Comparison of ENCODE assay signal across 23 mouse cellular contexts in the genomic region with DNA sequence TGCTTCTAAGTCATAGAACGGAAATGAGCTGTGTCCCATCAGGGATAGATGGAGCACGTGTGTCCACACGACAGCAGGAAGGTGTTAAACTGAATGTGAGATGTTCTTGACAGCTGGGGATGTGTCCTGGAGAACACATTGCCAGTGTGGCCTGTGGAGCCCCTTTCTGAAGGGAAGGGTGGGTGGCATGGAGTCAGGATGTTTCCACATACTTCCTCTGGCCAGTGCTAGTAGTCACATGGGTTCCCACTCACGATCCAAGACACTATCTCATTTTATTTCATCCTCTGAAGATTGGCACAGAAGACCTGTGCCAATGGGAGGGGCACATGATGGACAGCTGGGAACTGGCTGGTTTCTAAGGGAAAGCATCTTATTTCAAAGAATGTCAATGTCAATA.
DNase-seq lines count a peak whose midpoint lies in the region; ATAC-seq and TF ChIP-seq lines count a peak whose summit lies in the region.
"Had no signal": no experiment of that assay in that cellular context is flagged by ENCODE, and none has a peak within 500 bp of the region (broad histone marks: within the 10 kb centered on the region; RNA-seq: fewer than 3 reads in every experiment).

No protein-coding gene starts in this region.

- no peaks in the 10 kb centered on the region for H3K9me3 ChIP-seq in heart, embryonic 10.5 days
- H3K9me3 ChIP-seq in neural tube, embryonic 13.5 days, result no peaks in the 10 kb centered on the region
- no peaks in the 10 kb centered on the region for H3K9me3 ChIP-seq in neural tube, embryonic 15.5 days (replicated peaks)
- H3K9me3 ChIP-seq: G1E had no signal

- ATAC-seq in neural tube, embryonic 13.5 days (ENCODE audit: low read depth), result no peak
- ATAC-seq in neural tube, embryonic 15.5 days (ENCODE audit: low FRiP score), result no peak
- peak; percentile 60 for ATAC-seq in granulocyte monocyte progenitor cell, adult 5-6 weeks (replicated peaks; ENCODE audit: poor library complexity, severe bottlenecking)
- ATAC-seq in megakaryocyte progenitor cell, adult 5-6 weeks (replicated peaks; ENCODE audit: poor library complexity), result peak; percentile 54; the same call in 1 of the 2 replicates
- ATAC-seq: activated CD4-positive, CD25-positive, alpha-beta regulatory T cell, adult 4 months; CD4-positive, CD25-positive, alpha-beta regulatory T cell, adult 4 months; Patski had no signal

- H3K4me2 ChIP-seq in neural tube, embryonic 13.5 days, result no peak overlapping the region
- no peak overlapping the region for H3K4me2 ChIP-seq in neural tube, embryonic 15.5 days

- no peaks in the 10 kb centered on the region for H3K27me3 ChIP-seq in heart, embryonic 10.5 days (ENCODE audit: insufficient read depth, poor library complexity, severe bottlenecking)
- H3K27me3 ChIP-seq in neural tube, embryonic 13.5 days, result peaks cover 14% of the 10 kb centered on the region; the same call in 1 of the 2 replicates
- no peaks in the 10 kb centered on the region; the same call in 1 of the 2 replicates for H3K27me3 ChIP-seq in neural tube, embryonic 15.5 days (replicated peaks)
- H3K27me3 ChIP-seq: CH12.LX, Patski had no signal

- no peak overlapping the region for H3K4me3 ChIP-seq in heart, embryonic 10.5 days
- H3K4me3 ChIP-seq in neural tube, embryonic 13.5 days, result no peak overlapping the region
- H3K4me3 ChIP-seq in neural tube, embryonic 15.5 days (replicated peaks), result no peak overlapping the region
- H3K4me3 ChIP-seq in gastrocnemius, adult 2 months, result no peak overlapping the region

- peak overlapping the region; percentile 81; the same call in 1 of the 2 replicates for H3K27ac ChIP-seq in heart, embryonic 10.5 days
- 0 out of 2 replicates have a peak overlapping the region, but pooled peaks have one; percentile 63 for H3K27ac ChIP-seq in neural tube, embryonic 13.5 days (replicated peaks)
- H3K27ac ChIP-seq in neural tube, embryonic 15.5 days (replicated peaks), result no peak overlapping the region
- H3K27ac ChIP-seq in gastrocnemius, adult 2 months, result no peak overlapping the region

- no peak for TF ChIP-seq CTCF in gastrocnemius, adult 2 months (IDR thresholded peaks at IDR 0.05)

- WGBS in heart, embryonic 10.5 days, result 68% methylated on average over 4 of the region's 4 CpGs
- WGBS in neural tube, embryonic 13.5 days, result 87% methylated on average over 4 of the region's 4 CpGs
- 84% methylated on average over 4 of the region's 4 CpGs for WGBS in neural tube, embryonic 15.5 days

- intact Hi-C loops in gastrocnemius, adult 2 months (cut with DNase I), result loop anchor here (5.0 kb wide), 1 partner anchor 47 kb away; no protein-coding TSS in a partner anchor

- no peak overlapping the region for H3K9ac ChIP-seq in neural tube, embryonic 13.5 days
- H3K9ac ChIP-seq in neural tube, embryonic 15.5 days (replicated peaks), result no peak overlapping the region

- H3K36me3 ChIP-seq in heart, embryonic 10.5 days, result no peaks in the 10 kb centered on the region
- peaks cover 17% of the 10 kb centered on the region for H3K36me3 ChIP-seq in neural tube, embryonic 13.5 days
- H3K36me3 ChIP-seq in neural tube, embryonic 15.5 days, result peaks cover 12% of the 10 kb centered on the region
- H3K36me3 ChIP-seq: G1E had no signal

- DNase-seq in heart, embryonic 10.5 days (ENCODE audit: low spot score), result no peak
- no peak for DNase-seq in heart, postnatal 4 days
- DNase-seq in adipocyte (ENCODE audit: low spot score), result no peak
- no peak for DNase-seq in gastrocnemius, adult 2 months
- DNase-seq: adrenal gland, adult 2 months; adrenal gland, adult 8-10 months; adrenal gland, postnatal 10 days; adrenal gland, postnatal 14 days; adrenal gland, postnatal 25 days; adrenal gland, postnatal 36 days; B cell, adult 2 months; cerebellum, adult 11 months; cerebellum, adult 11-12 months; cerebellum, adult 18-20 months had no signal

- peaks cover 77% of the 10 kb centered on the region for H3K4me1 ChIP-seq in heart, embryonic 10.5 days
- peaks cover 69% of the 10 kb centered on the region for H3K4me1 ChIP-seq in neural tube, embryonic 13.5 days (replicated peaks)
- H3K4me1 ChIP-seq in neural tube, embryonic 15.5 days, result peaks cover 37% of the 10 kb centered on the region

Comparison
In these comparisons a context has a peak if more than half of its experiments do, and no peak if none do; other contexts are left out.
1. H3K27ac ChIP-seq: peak in heart, embryonic 10.5 days (single experiment) and neural tube, embryonic 13.5 days (single experiment); none in neural tube, embryonic 15.5 days (single experiment) and gastrocnemius, adult 2 months (single experiment).
2. ATAC-seq: peak in granulocyte monocyte progenitor cell, adult 5-6 weeks (single experiment) and megakaryocyte progenitor cell, adult 5-6 weeks (single experiment); none in neural tube, embryonic 13.5 days (single experiment) and neural tube, embryonic 15.5 days (single experiment).